Mouse (Mus musculus) bone marrow macrophage, adult 2 months (primary cell): ENCODE measurements around the gene Fbxw8.

Experiments
- CTCF ChIP-seq: IDR thresholded peaks from 2 replicates; pipeline ENCODE4 v1.5.1; 2012; ENCODE audit warnings: low read depth, mild to moderate bottlenecking, low read length, moderate library complexity
- POLR2A ChIP-seq: IDR thresholded peaks from 2 replicates; pipeline ENCODE4 v1.6.1; 2012; ENCODE audit warnings: mild to moderate bottlenecking, low read depth, low read length, borderline replicate concordance

GRCm38 (mm10) chr5:118204675-118205440, 49.6 kb upstream of the Fbxw8 start:
- TF ChIP-seq POLR2A (no peak), CTCF (no peak)
